Mouse (Mus musculus) bone marrow, adult 2 months (tissue): Measurements from ENCODE around the gene Islr.

ENCODE experiments used
- CTCF ChIP-seq: fragments of 200-500 bp; IDR thresholded peaks from 2 replicates; pipeline ENCODE4 v1.5.1; 2011; ENCODE audit warnings: low read length, control low read depth; ENCODE audit not compliant: control insufficient read depth, insufficient read depth
- POLR2A ChIP-seq: fragments of 200-500 bp; IDR thresholded peaks from 2 replicates; pipeline ENCODE4 v1.6.1; 2011; ENCODE audit warnings: low read depth, mild to moderate bottlenecking, control low read depth, low read length, borderline replicate concordance; ENCODE audit not compliant: control insufficient read depth

- TF ChIP-seq POLR2A (no peak), CTCF (no peak)
Measured at GRCm38 (mm10) chr9:58248746-58249413, 44.8 kb upstream of the Islr start.
